Mouse (Mus musculus): ENCODE results near the gene Adamts15. TPM values are rescaled to one million over a fixed set of nuclear protein-coding genes. Genes with fewer than 3 reads are reported as not detected.

Gene Adamts15
- 0.81 and 1.1 TPM in 2 replicates for polyA plus RNA-seq (2015; fragmentation: Nextera tagmentation; extraction: Ambion mirVana)

DNA sequence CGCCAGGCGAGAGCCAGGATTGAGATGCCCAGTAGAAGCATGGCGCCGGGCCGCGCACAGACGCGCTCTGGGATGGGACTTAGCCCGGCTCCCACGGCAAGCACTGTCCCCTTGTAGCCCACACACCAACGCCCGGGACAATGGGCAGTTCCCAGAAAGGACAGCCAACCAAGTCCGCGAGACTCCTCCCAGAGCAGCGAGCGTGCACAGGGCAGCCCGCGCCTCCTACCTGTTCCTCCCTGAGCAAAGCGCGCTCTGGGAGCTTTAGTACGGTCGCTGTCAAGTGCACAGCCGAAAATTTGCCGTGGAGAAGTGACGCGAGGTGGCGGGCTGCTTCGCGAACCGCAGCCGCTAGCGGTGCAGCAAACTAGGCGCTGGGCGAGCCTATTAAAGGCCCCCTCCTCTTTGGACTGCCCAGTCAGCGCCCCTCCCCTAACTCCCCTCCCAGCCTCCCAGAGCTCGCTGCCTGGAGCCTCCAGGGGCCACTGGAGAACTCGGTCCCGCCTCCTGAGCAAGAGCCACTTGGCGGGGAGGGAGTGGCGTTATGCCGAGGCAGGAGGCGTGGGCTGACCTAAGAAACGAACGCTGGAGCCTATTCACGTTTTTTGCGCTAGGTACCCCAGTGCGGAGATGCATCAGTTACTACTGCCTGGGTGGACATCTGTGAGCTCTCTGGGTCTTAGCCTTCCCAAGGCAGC, at the start of gene Adamts15:
TSS of gene Adamts15 (minus strand) at position 256 of the 698 bp plus-strand sequence.
- 2% methylated on average over 44 of the region's 47 CpGs for WGBS (ENCODE audit: insufficient replicate concordance)
- ATAC-seq (0 out of 2 replicates have a peak, but pooled peaks have one; percentile 36), DNase-seq (peak; percentile 26)
- Histone ChIP-seq H3K36me3 (replicated peaks; ENCODE audit: insufficient read depth, low read length) (no peaks in the 10 kb centered on the region), H3K4me1 (ENCODE audit: insufficient read depth) (peaks cover 2% of the 10 kb centered on the region; the same call in 1 of the 2 replicates), H3K27ac (ENCODE audit: low read depth) (no peak within 1 kb of the TSS), H3K4me3 (ENCODE audit: low read depth, low read length) (peak within 1 kb of the TSS; percentile 42), H3K9ac (replicated peaks) (0 out of 2 replicates have a peak within 1 kb of the TSS, but pooled peaks have one; percentile 4), H3K4me2 (ENCODE audit: low read depth, low read length) (peak within 1 kb of the TSS; percentile 72), H3K27me3 (ENCODE audit: insufficient read depth, low read length) (peaks cover 19% of the 10 kb centered on the region), H3K9me3 (ENCODE audit: low read length) (no peaks in the 10 kb centered on the region)
- TF ChIP-seq CTCF (IDR thresholded peaks at IDR 0.05; ENCODE audit: low read depth) (no peak), EP300 (IDR thresholded peaks at IDR 0.05; ENCODE audit: low read depth) (no peak)

- no peak overlapping the region for H3K4me2 ChIP-seq (ENCODE audit: low read depth, low read length)
- WGBS (ENCODE audit: insufficient replicate concordance): 63% methylated on average over 4 of the region's 4 CpGs
- H3K27ac ChIP-seq (ENCODE audit: low read depth): no peak overlapping the region
- no peaks in the 10 kb centered on the region for H3K27me3 ChIP-seq (ENCODE audit: insufficient read depth, low read length)
- no peak overlapping the region for H3K9ac ChIP-seq (replicated peaks)
- DNase-seq (no peak), ATAC-seq (no peak)
- TF ChIP-seq EP300 (IDR thresholded peaks at IDR 0.05; ENCODE audit: low read depth) (no peak), CTCF (IDR thresholded peaks at IDR 0.05; ENCODE audit: low read depth) (peak; percentile 10; the same call in 1 of the 2 replicates)
- H3K4me1 ChIP-seq (ENCODE audit: insufficient read depth): no peaks in the 10 kb centered on the region
- H3K36me3 ChIP-seq (replicated peaks; ENCODE audit: insufficient read depth, low read length): no peaks in the 10 kb centered on the region
- no peak overlapping the region for H3K4me3 ChIP-seq (ENCODE audit: low read depth, low read length)
- no peaks in the 10 kb centered on the region for H3K9me3 ChIP-seq (ENCODE audit: low read length)
Measured at GRCm38 (mm10) chr9:30971967-30972366, 49.7 kb upstream of the Adamts15 start.

DNA sequence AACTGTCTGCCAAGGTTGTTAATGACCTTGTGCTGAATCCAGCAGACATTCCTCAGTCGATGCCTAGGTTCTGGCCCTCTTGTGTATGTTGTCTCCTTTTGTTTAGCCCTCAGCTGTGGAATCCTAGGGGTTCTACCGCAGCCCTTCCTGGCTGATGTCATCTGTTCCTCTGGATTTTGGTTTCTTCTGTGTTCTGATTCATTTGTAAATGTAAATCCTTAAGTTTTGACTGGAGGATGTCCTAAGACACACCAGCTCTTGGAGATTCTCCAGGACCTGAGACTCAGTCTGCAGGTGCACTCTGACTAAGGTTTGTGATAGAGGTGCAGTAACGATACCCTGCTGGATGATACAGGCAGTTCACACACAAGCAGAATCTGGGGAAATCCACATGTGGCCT, 47.7 kb upstream of the Adamts15 start:
- WGBS (ENCODE audit: insufficient replicate concordance): 61% methylated on average over 3 of the region's 3 CpGs
- no peak for TF ChIP-seq EP300 (IDR thresholded peaks at IDR 0.05; ENCODE audit: low read depth)

GRCm38 (mm10) chr9:30968130-30968529, 45.9 kb upstream of the Adamts15 start:
- no peak for DNase-seq
- WGBS (ENCODE audit: insufficient replicate concordance): 72% methylated on average over 6 of the region's 6 CpGs

More for the DNA sequence above, 47.7 kb upstream of the Adamts15 start:
- H3K27ac ChIP-seq (ENCODE audit: low read depth): no peak overlapping the region
- no peak overlapping the region for H3K9ac ChIP-seq (replicated peaks)
- no peaks in the 10 kb centered on the region for H3K9me3 ChIP-seq (ENCODE audit: low read length)
- ATAC-seq (no peak), DNase-seq (no peak)
- H3K36me3 ChIP-seq (replicated peaks; ENCODE audit: insufficient read depth, low read length): no peaks in the 10 kb centered on the region
- H3K4me1 ChIP-seq (ENCODE audit: insufficient read depth): no peaks in the 10 kb centered on the region
- no peak overlapping the region for H3K4me3 ChIP-seq (ENCODE audit: low read depth, low read length)
- no peaks in the 10 kb centered on the region for H3K27me3 ChIP-seq (ENCODE audit: insufficient read depth, low read length)
- H3K4me2 ChIP-seq (ENCODE audit: low read depth, low read length): no peak overlapping the region

GRCm38 (mm10) chr9:30966881-30967280, 44.6 kb upstream of the Adamts15 start:
- H3K4me1 ChIP-seq (ENCODE audit: insufficient read depth): no peaks in the 10 kb centered on the region
- no peak for TF ChIP-seq EP300 (IDR thresholded peaks at IDR 0.05; ENCODE audit: low read depth)
- TF ChIP-seq CTCF (IDR thresholded peaks at IDR 0.05; ENCODE audit: low read depth): no peak
- H3K27me3 ChIP-seq (ENCODE audit: insufficient read depth, low read length): no peaks in the 10 kb centered on the region
- H3K4me2 ChIP-seq (ENCODE audit: low read depth, low read length): no peak overlapping the region
- no peak overlapping the region for H3K27ac ChIP-seq (ENCODE audit: low read depth)
- no peak overlapping the region for H3K9ac ChIP-seq (replicated peaks)
- ATAC-seq (no peak), DNase-seq (no peak)
- 50% methylated on average over 7 of the region's 7 CpGs for WGBS (ENCODE audit: insufficient replicate concordance)
- H3K36me3 ChIP-seq (replicated peaks; ENCODE audit: insufficient read depth, low read length): no peaks in the 10 kb centered on the region
- H3K9me3 ChIP-seq (ENCODE audit: low read length): no peaks in the 10 kb centered on the region
- H3K4me3 ChIP-seq (ENCODE audit: low read depth, low read length): no peak overlapping the region

More at GRCm38 (mm10) chr9:30968130-30968529, 45.9 kb upstream of the Adamts15 start:
- no peak for ATAC-seq
- no peak overlapping the region for H3K9ac ChIP-seq (replicated peaks)
- no peak overlapping the region for H3K4me3 ChIP-seq (ENCODE audit: low read depth, low read length)
- TF ChIP-seq CTCF (IDR thresholded peaks at IDR 0.05; ENCODE audit: low read depth) (no peak), EP300 (IDR thresholded peaks at IDR 0.05; ENCODE audit: low read depth) (no peak)
- H3K4me2 ChIP-seq (ENCODE audit: low read depth, low read length): no peak overlapping the region
- no peaks in the 10 kb centered on the region for H3K36me3 ChIP-seq (replicated peaks; ENCODE audit: insufficient read depth, low read length)
- no peaks in the 10 kb centered on the region for H3K27me3 ChIP-seq (ENCODE audit: insufficient read depth, low read length)
- no peaks in the 10 kb centered on the region for H3K4me1 ChIP-seq (ENCODE audit: insufficient read depth)
- no peaks in the 10 kb centered on the region for H3K9me3 ChIP-seq (ENCODE audit: low read length)
- no peak overlapping the region for H3K27ac ChIP-seq (ENCODE audit: low read depth)

DNA sequence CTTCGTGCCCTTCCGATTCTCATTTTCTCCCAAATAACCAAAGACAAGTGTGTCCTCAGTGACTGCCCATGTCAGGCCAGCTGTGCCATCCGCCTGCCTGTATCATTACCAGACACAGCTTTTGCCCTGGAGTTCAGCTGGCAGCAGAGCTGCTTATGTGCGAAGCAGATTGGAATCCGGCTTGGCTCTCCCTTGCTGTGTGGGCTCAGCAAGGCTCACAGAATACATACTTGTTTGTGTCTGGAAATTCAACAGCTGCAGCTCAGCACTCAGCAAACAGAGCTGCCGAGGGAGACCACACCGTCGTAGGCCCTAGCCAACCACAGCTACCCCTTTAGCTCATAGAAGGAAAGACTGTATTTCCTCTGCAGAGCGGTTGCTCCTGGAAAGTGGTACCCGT, 42.4 kb upstream of the Adamts15 start:
- Histone ChIP-seq H3K9me3 (ENCODE audit: low read length) (no peaks in the 10 kb centered on the region), H3K27me3 (ENCODE audit: insufficient read depth, low read length) (no peaks in the 10 kb centered on the region), H3K4me3 (ENCODE audit: low read depth, low read length) (no peak overlapping the region), H3K9ac (replicated peaks) (no peak overlapping the region), H3K27ac (ENCODE audit: low read depth) (no peak overlapping the region), H3K4me2 (ENCODE audit: low read depth, low read length) (no peak overlapping the region), H3K4me1 (ENCODE audit: insufficient read depth) (no peaks in the 10 kb centered on the region), H3K36me3 (replicated peaks; ENCODE audit: insufficient read depth, low read length) (no peaks in the 10 kb centered on the region)
- WGBS (ENCODE audit: insufficient replicate concordance): 63% methylated on average over 10 of the region's 10 CpGs
- DNase-seq (no peak), ATAC-seq (no peak)
- TF ChIP-seq CTCF (IDR thresholded peaks at IDR 0.05; ENCODE audit: low read depth) (no peak), EP300 (IDR thresholded peaks at IDR 0.05; ENCODE audit: low read depth) (no peak)
